Comparison of ENCODE assay signal across 27 mouse cellular contexts in the genomic region with DNA sequence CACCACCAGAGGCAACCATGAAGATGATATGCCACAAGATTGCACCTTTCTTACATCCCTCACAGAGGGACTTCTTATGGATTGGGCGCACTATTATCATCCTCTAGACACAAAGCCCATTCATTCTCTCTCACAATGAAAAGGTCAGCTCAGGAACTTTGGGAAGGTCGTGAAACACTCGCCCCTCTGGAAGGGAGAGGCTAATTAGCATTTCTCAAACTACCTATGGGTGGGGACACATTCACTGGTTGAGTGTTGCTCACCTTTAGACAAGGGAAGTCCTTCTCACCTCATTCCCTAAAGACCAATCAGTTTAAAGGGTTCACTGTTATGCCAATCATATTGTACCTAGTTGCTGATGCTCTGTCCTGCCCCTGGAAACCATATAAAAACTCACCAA. TPM values are rescaled to one million over a fixed set of nuclear protein-coding genes. Genes with fewer than 3 reads are reported as not detected.
DNase-seq lines count a peak whose midpoint lies in the region; ATAC-seq and TF ChIP-seq lines count a peak whose summit lies in the region.
"Had no signal": no experiment of that assay in that cellular context is flagged by ENCODE, and none has a peak within 500 bp of the region (broad histone marks: within the 10 kb centered on the region; RNA-seq: fewer than 3 reads in every experiment).

No protein-coding gene starts in this region.

- H3K27me3 ChIP-seq in embryonic facial prominence, embryonic 13.5 days, result no peaks in the 10 kb centered on the region
- H3K27me3 ChIP-seq in embryonic facial prominence, embryonic 10.5 days (replicated peaks; ENCODE audit: low read depth, poor library complexity, severe bottlenecking), result no peaks in the 10 kb centered on the region
- H3K27me3 ChIP-seq in midbrain, embryonic 14.5 days (ENCODE audit: control insufficient read depth, insufficient read depth, low read length), result no peaks in the 10 kb centered on the region
- H3K27me3 ChIP-seq: CH12.LX; forebrain, embryonic 12.5 days; Patski had no signal

- no peaks in the 10 kb centered on the region for H3K36me3 ChIP-seq in embryonic facial prominence, embryonic 13.5 days
- no peaks in the 10 kb centered on the region for H3K36me3 ChIP-seq in embryonic facial prominence, embryonic 10.5 days (replicated peaks)
- no peaks in the 10 kb centered on the region for H3K36me3 ChIP-seq in midbrain, embryonic 14.5 days (ENCODE audit: control insufficient read depth, insufficient read depth, low read length)
- H3K36me3 ChIP-seq: forebrain, embryonic 10.5 days; forebrain, embryonic 12.5 days; G1E had no signal

- 0 out of 2 replicates have a peak overlapping the region, but pooled peaks have one; percentile 81 for H3K27ac ChIP-seq in embryonic facial prominence, embryonic 13.5 days
- H3K27ac ChIP-seq in embryonic facial prominence, embryonic 10.5 days (replicated peaks), result no peak overlapping the region
- peak overlapping the region; percentile 99; the same call in 1 of the 2 replicates for H3K27ac ChIP-seq in embryonic fibroblast, embryonic 13.5 days (ENCODE audit: insufficient read depth, low read length)
- no peak overlapping the region for H3K27ac ChIP-seq in midbrain, embryonic 14.5 days (replicated peaks; ENCODE audit: low read depth, low read length)
- H3K27ac ChIP-seq: forebrain, embryonic 10.5 days; forebrain, embryonic 12.5 days had no signal

- H3K4me2 ChIP-seq in embryonic facial prominence, embryonic 13.5 days, result no peak overlapping the region
- no peak overlapping the region for H3K4me2 ChIP-seq in midbrain, embryonic 14.5 days (ENCODE audit: low read length)
- H3K4me2 ChIP-seq: forebrain, embryonic 12.5 days had no signal

- peaks cover 25% of the 10 kb centered on the region for H3K4me1 ChIP-seq in embryonic facial prominence, embryonic 13.5 days
- H3K4me1 ChIP-seq in embryonic facial prominence, embryonic 10.5 days, result peaks cover 16% of the 10 kb centered on the region
- peaks cover 9% of the 10 kb centered on the region for H3K4me1 ChIP-seq in embryonic fibroblast, embryonic 13.5 days (ENCODE audit: control insufficient read depth, insufficient read depth, low read length)
- no peaks in the 10 kb centered on the region for H3K4me1 ChIP-seq in midbrain, embryonic 14.5 days (ENCODE audit: control insufficient read depth, insufficient read depth, low read length)
- H3K4me1 ChIP-seq: forebrain, embryonic 12.5 days had no signal

- 68% methylated on average over 3 of the region's 3 CpGs for WGBS in embryonic facial prominence, embryonic 13.5 days
- 70% methylated on average over 3 of the region's 3 CpGs for WGBS in embryonic facial prominence, embryonic 10.5 days
- 61% methylated on average over 3 of the region's 3 CpGs for WGBS in midbrain, embryonic 14.5 days

- no peak for TF ChIP-seq POLR2A in embryonic fibroblast, embryonic 13.5 days (IDR thresholded peaks at IDR 0.05; ENCODE audit: low read depth, low read length)

- no peak for TF ChIP-seq CTCF in embryonic fibroblast, embryonic 13.5 days (IDR thresholded peaks at IDR 0.05; ENCODE audit: borderline replicate concordance, insufficient read depth, low read length)

- no peak overlapping the region for H3K4me3 ChIP-seq in embryonic facial prominence, embryonic 13.5 days
- H3K4me3 ChIP-seq in embryonic facial prominence, embryonic 10.5 days, result no peak overlapping the region
- no peak overlapping the region for H3K4me3 ChIP-seq in embryonic fibroblast, embryonic 13.5 days (ENCODE audit: insufficient read depth, low read length)
- no peak overlapping the region for H3K4me3 ChIP-seq in midbrain, embryonic 14.5 days (replicated peaks; ENCODE audit: low read depth, low read length)
- H3K4me3 ChIP-seq: erythroblast, embryonic 14.5 days; forebrain, embryonic 10.5 days; forebrain, embryonic 12.5 days had no signal

- H3K9me3 ChIP-seq in embryonic facial prominence, embryonic 13.5 days, result no peaks in the 10 kb centered on the region
- H3K9me3 ChIP-seq in embryonic facial prominence, embryonic 10.5 days, result no peaks in the 10 kb centered on the region
- no peaks in the 10 kb centered on the region for H3K9me3 ChIP-seq in midbrain, embryonic 14.5 days (ENCODE audit: control insufficient read depth, low read length)
- H3K9me3 ChIP-seq: forebrain, embryonic 10.5 days; forebrain, embryonic 12.5 days; G1E had no signal

- no peak for ATAC-seq in embryonic facial prominence, embryonic 13.5 days (ENCODE audit: insufficient number of reproducible peaks, insufficient read depth, low FRiP score, low TSS enrichment, low read depth)
- no peak for ATAC-seq in midbrain, embryonic 14.5 days (ENCODE audit: low FRiP score, low TSS enrichment)
- ATAC-seq: activated CD4-positive, CD25-positive, alpha-beta regulatory T cell, adult 4 months; CD4-positive, CD25-positive, alpha-beta regulatory T cell, adult 4 months; forebrain, embryonic 14.5 days; forebrain, embryonic 16.5 days; Patski had no signal

- H3K9ac ChIP-seq in embryonic facial prominence, embryonic 13.5 days, result no peak overlapping the region
- H3K9ac ChIP-seq in midbrain, embryonic 14.5 days (replicated peaks; ENCODE audit: low read length), result no peak overlapping the region
- H3K9ac ChIP-seq: forebrain, embryonic 12.5 days had no signal

- DNase-seq in embryonic facial prominence, embryonic 10.5 days (ENCODE audit: low spot score), result no peak
- peak; percentile 58 for DNase-seq in R1 (ENCODE audit: low read depth, low spot score)
- DNase-seq in kidney, postnatal 25 days, result no peak
- DNase-seq in midbrain, embryonic 14.5 days, result no peak
- DNase-seq: adrenal gland, postnatal 10 days; adrenal gland, postnatal 36 days; B cell, adult 2 months; cerebellum, adult 11-12 months; cerebellum, adult 2 months; cerebellum, adult 9-10 months; cerebellum, postnatal 10 days; cerebellum, postnatal 25 days had no signal

RNA-seq across cellular contexts. Expression of a gene that starts 24.2 kb away (rescaled TPM):
- polyA plus RNA-seq in embryonic facial prominence, embryonic 13.5 days (2015; fragmentation: Nextera tagmentation; extraction: Ambion mirVana), result not detected in 2 replicates
- polyA plus RNA-seq in embryonic facial prominence, embryonic 10.5 days (2016; fragmentation: Nextera tagmentation; extraction: Ambion mirVana), result not detected in 2 replicates
- not detected in 2 replicates for polyA plus RNA-seq in embryonic fibroblast, embryonic 13.5 days (2011; ENCODE audit: insufficient read length, low read depth, missing spikeins)
- polyA plus RNA-seq in midbrain, embryonic 14.5 days (2014; fragmentation: Nextera tagmentation; extraction: Ambion mirVana), result not detected in 2 replicates
- polyA plus RNA-seq: activated CD4-positive, CD25-positive, alpha-beta regulatory T cell, adult 4 months; CD4-positive, CD25-positive, alpha-beta regulatory T cell, adult 4 months; cerebellum, adult 2 months; embryonic facial prominence, embryonic 11.5 days; embryonic facial prominence, embryonic 14.5 days; erythroblast, embryonic 14.5 days; forebrain, embryonic 10.5 days; forebrain, embryonic 12.5 days; forebrain, embryonic 14.5 days; forebrain, embryonic 16.5 days; frontal cortex, adult 2 months; G1E; Patski had no signal

Comparison
In these comparisons a context has a peak if more than half of its experiments do, and no peak if none do; other contexts are left out.
1. H3K27ac ChIP-seq: peak in embryonic facial prominence, embryonic 13.5 days (single experiment) and embryonic fibroblast, embryonic 13.5 days (single experiment); none in embryonic facial prominence, embryonic 10.5 days (single experiment) and midbrain, embryonic 14.5 days (single experiment).